ENCODE assay signal across 19 mouse cellular contexts in genomic region chr2:152909848-152910247, GRCm38 (mm10). TPM values are rescaled to one million over a fixed set of nuclear protein-coding genes. Genes with fewer than 3 reads are reported as not detected.
A peak's percentile ranks its signal among the peaks of the same experiment; 100 is the strongest.
DNase-seq lines count a peak whose midpoint lies in the region; TF ChIP-seq lines count a peak whose summit lies in the region.
"Had no signal": no experiment of that assay in that cellular context is flagged by ENCODE, and none has a peak within 500 bp of the region (broad histone marks: within the 10 kb centered on the region; RNA-seq: fewer than 3 reads in every experiment).

No protein-coding gene starts in this region.

- H3K27ac ChIP-seq in gastrocnemius, adult 2 months = peak overlapping the region; percentile 99

- intact Hi-C loops in gastrocnemius, adult 2 months (cut with DNase I) = loop anchor here (10.0 kb wide), 1 partner anchor 235 kb away; no protein-coding TSS in a partner anchor
- intact Hi-C loops in gastrocnemius, postnatal 14 days (cut with DNase I; ENCODE audit: low total_unique reads) = no loop called here

- peak; percentile 2 for DNase-seq in cerebellum, adult 9-11 months
- no peak for DNase-seq in cerebellum, adult 8-10 months
- peak; percentile 61 for DNase-seq in gastrocnemius, adult 18-20 months (ENCODE audit: low spot score)
- DNase-seq in gastrocnemius, postnatal 25 days = no peak
- DNase-seq in gastrocnemius, adult 2 months = peak; percentile 54
- no peak for DNase-seq in gastrocnemius, postnatal 14 days
- DNase-seq: adrenal gland, adult 2 months; adrenal gland, adult 8-10 months; adrenal gland, postnatal 10 days; adrenal gland, postnatal 14 days; adrenal gland, postnatal 25 days; adrenal gland, postnatal 36 days; B cell, adult 2 months; cerebellum, adult 11 months; cerebellum, adult 11-12 months; cerebellum, adult 18-20 months had no signal

- peak overlapping the region; percentile 82 for H3K4me3 ChIP-seq in gastrocnemius, adult 2 months

- no peak for TF ChIP-seq CTCF in gastrocnemius, adult 2 months (IDR thresholded peaks at IDR 0.05)

RNA-seq across cellular contexts. Expression of gene Mylk2, which starts 1.3 kb away (rescaled TPM):
- total RNA-seq in gastrocnemius, adult 18-20 months (2021) = 100 to 1,000 TPM; 671 to 798 TPM
- total RNA-seq in gastrocnemius, postnatal 25 days (2021) = 100 to 1,000 TPM; 290 to 471 TPM
- 100 to 1,000 TPM; 445 to 720 TPM for total RNA-seq in gastrocnemius, adult 2 months (2021)
- total RNA-seq in gastrocnemius, postnatal 14 days (2021) = 100 to 1,000 TPM; 150 to 230 TPM
- total RNA-seq: adrenal gland, adult 18-20 months; adrenal gland, adult 2 months; adrenal gland, postnatal 14 days; adrenal gland, postnatal 25 days; adrenal gland, postnatal 36 days; MEL had no signal

RNA-seq across cellular contexts. Expression of gene Foxs1, which starts 23.2 kb away (rescaled TPM):
- total RNA-seq in gastrocnemius, adult 18-20 months (2021) = 1 to 10 TPM in 1 of 2 experiments, under 1 TPM in 1; 0.75 to 1.8 TPM
- 1 to 10 TPM; 1.8 to 2.4 TPM for total RNA-seq in gastrocnemius, postnatal 25 days (2021)
- total RNA-seq in gastrocnemius, adult 2 months (2021) = 1 to 10 TPM; 1.4 to 1.7 TPM
- total RNA-seq in gastrocnemius, postnatal 14 days (2021) = 1 to 10 TPM; 4.2 to 5.6 TPM
- total RNA-seq: G1E, MEL had no signal

RNA-seq across cellular contexts. Expression of gene Dusp15, which starts 41.6 kb away (rescaled TPM):
- under 1 TPM; 0.26 to 0.34 TPM for total RNA-seq in gastrocnemius, adult 18-20 months (2021)
- 1 to 10 TPM; 1.1 to 1.5 TPM for total RNA-seq in gastrocnemius, postnatal 25 days (2021)
- under 1 TPM; 0.45 to 0.61 TPM for total RNA-seq in gastrocnemius, adult 2 months (2021)
- total RNA-seq in gastrocnemius, postnatal 14 days (2021) = 1 to 10 TPM in 1 of 2 experiments, under 1 TPM in 1; 0.62 to 3.3 TPM
- total RNA-seq: MEL had no signal

RNA-seq across cellular contexts. Expression of gene Ttll9, which starts 52.4 kb away (rescaled TPM):
- not detected for total RNA-seq in gastrocnemius, adult 18-20 months (2021)
- not detected for total RNA-seq in gastrocnemius, postnatal 25 days (2021)
- total RNA-seq in gastrocnemius, adult 2 months (2021) = not detected
- not detected for total RNA-seq in gastrocnemius, postnatal 14 days (2021)
- total RNA-seq: adrenal gland, postnatal 25 days; G1E had no signal

Comparison
In these comparisons a context has a peak if more than half of its experiments do, and no peak if none do; other contexts are left out.
1. DNase-seq: peak in cerebellum, adult 9-11 months (single experiment), gastrocnemius, adult 18-20 months (single experiment) and gastrocnemius, adult 2 months (single experiment); none in cerebellum, adult 8-10 months (single experiment), gastrocnemius, postnatal 25 days (single experiment) and gastrocnemius, postnatal 14 days (single experiment).